Mouse (Mus musculus): ENCODE results near the gene Themis2.

DNA sequence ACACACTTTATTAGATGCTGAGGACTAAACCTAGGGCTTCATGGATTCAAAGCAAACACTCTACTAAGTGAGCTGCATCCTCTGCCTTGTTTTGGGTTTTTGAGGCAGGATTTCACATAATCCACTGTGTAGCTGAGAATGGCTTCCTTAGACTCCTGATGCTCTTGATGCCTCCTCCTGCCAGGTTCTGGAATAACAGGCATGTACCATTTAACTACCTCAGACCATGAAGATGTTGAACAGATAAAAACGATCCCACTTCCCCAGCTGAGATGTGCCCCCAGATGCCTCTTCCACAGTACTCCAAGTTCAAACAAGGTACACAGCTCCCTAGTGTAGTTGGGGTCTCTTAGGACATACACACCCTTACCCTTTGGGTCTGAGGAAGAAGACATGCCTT is 1.3 kb upstream of the Themis2 start:
- TF ChIP-seq POLR2A (IDR thresholded peaks at IDR 0.05; ENCODE audit: control insufficient read depth, extremely low read depth, insufficient read depth, low read length, poor library complexity) (no peak), CTCF (IDR thresholded peaks at IDR 0.05; ENCODE audit: borderline replicate concordance, control insufficient read depth, extremely low read depth, insufficient read depth, low read length, poor library complexity) (no peak)
